Mouse (Mus musculus): ENCODE measurements around the gene Rnf39. TPM values are rescaled to one million over a fixed set of nuclear protein-coding genes. Genes with fewer than 3 reads are reported as not detected.

Gene Rnf39
- polyA plus RNA-seq, 1 experiment = 0.20 TPM

DNA sequence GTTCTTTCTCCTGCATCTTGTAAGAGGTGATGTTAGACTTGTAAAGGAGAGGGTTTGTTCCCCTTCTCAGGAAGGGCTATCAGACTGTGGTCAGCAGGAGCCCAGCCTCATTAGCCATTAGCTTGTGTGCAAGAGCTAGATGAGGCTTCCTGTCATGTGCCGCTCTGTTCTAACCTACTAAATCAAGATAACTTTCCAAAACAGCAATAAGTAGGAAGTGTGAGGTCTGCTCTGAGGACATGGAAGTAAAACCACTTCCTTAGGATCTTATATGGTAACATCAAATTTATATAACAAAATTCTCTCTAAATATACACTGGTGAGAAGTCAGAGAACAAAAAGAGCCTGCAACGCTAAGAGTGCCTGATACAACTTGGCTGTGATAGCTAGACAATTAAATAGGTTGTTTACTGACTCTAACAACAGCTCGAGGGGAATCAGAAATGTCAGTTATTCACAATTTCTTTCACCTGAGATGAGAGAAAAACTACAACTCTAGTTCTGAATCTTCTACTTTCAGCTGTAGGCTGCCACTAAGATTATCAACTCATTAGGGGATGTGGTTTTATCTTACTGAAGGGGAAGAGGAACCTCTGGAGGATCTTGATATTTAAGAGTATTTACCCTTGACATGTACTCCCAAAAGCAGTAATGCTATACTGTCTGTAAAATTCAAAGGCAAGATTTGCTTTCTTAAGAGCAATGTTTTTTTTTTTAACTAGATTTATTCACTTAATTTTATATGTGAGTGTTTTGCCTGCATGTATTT, 49.8 kb downstream of the Rnf39 start:
- DNase-seq (ENCODE audit: low read depth in 1 of 2, low spot score in 2 of 2) = no peak
- WGBS = 9% methylated on average over 3 of the region's 3 CpGs
- Histone ChIP-seq H3K27me3 (ENCODE audit: control insufficient read depth, insufficient read depth, low read length) (0 out of 2 replicates have a peak, but pooled peaks cover 1% of the 10 kb centered on the region), H3K27ac (ENCODE audit: insufficient read depth, low read length) (no peak overlapping the region), H3K4me1 (ENCODE audit: control insufficient read depth, insufficient read depth, insufficient read length) (peaks cover 2% of the 10 kb centered on the region; the same call in 1 of the 2 replicates), H3K36me3 (ENCODE audit: control insufficient read depth, insufficient read depth, low read length) (no peaks in the 10 kb centered on the region), H3K4me3 (ENCODE audit: extremely low read depth, insufficient read depth, insufficient read length) (no peak overlapping the region)
- TF ChIP-seq CTCF (IDR thresholded peaks at IDR 0.05; ENCODE audit: extremely low read depth, insufficient read depth, insufficient read length, insufficient replicate concordance) (no peak), POLR2A (IDR thresholded peaks at IDR 0.05; ENCODE audit: low read depth, low read length) (no peak)

- DNase-seq (ENCODE audit: low read depth in 1 of 2, low spot score in 2 of 2) = no peak
- Histone ChIP-seq H3K4me3 (ENCODE audit: extremely low read depth, insufficient read depth, insufficient read length) (no peak overlapping the region), H3K27ac (ENCODE audit: insufficient read depth, low read length) (no peak overlapping the region), H3K27me3 (ENCODE audit: control insufficient read depth, insufficient read depth, low read length) (no peaks in the 10 kb centered on the region), H3K4me1 (ENCODE audit: control insufficient read depth, insufficient read depth, insufficient read length) (peaks cover 2% of the 10 kb centered on the region; the same call in 1 of the 2 replicates), H3K36me3 (ENCODE audit: control insufficient read depth, insufficient read depth, low read length) (no peaks in the 10 kb centered on the region)
- TF ChIP-seq CTCF (IDR thresholded peaks at IDR 0.05; ENCODE audit: extremely low read depth, insufficient read depth, insufficient read length, insufficient replicate concordance) (no peak), POLR2A (IDR thresholded peaks at IDR 0.05; ENCODE audit: low read depth, low read length) (no peak)
- WGBS = 78% methylated on average over 4 of the region's 4 CpGs
Measured at GRCm38 (mm10) chr17:36993770-36994325, 51.1 kb downstream of the Rnf39 start.

DNA sequence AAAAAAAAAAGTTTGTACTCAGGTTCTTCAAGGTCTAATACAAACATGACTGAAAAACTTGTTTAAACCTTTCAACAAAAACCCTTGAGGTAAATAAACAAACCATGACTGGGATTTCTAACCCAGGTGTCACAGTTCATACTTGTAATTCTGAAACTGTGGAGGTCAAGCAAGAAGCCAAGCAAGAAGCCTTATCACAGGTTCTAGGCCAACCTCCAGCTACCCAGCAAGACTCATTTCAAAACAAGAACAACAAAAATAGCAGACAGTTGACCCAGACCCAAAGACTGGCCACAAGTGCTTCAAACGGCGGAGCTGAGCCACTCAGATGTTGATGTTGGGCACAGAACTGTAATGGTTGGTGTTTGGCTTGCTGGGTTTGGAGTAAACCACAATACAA, 51.8 kb downstream of the Rnf39 start:
- no peaks in the 10 kb centered on the region for H3K27me3 ChIP-seq (ENCODE audit: control insufficient read depth, insufficient read depth, low read length)
- 76% methylated on average over 2 of the region's 2 CpGs for WGBS

DNA sequence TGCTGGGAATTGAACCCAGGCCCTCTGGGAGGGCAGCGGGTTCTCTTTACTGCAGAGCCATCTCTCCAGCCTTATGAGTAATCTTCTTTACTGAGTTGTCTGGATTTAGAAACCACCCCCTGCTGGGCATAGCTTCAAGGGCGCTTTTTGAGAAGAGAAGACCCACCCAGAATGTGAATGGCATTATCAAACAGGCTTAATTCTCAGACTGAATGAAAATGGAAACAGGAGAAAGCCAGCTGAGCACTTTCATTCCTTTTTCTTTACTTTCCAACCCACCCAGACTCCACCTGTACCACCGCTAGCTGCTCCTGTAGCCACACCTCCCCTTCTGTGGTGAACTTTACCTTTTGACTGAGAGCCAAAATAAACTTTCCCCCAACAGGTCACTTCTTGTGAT, 52.7 kb downstream of the Rnf39 start:
- WGBS = 84% methylated on average over 3 of the region's 3 CpGs
- no peaks in the 10 kb centered on the region for H3K36me3 ChIP-seq (ENCODE audit: control insufficient read depth, insufficient read depth, low read length)
- no peak for TF ChIP-seq CTCF (IDR thresholded peaks at IDR 0.05; ENCODE audit: extremely low read depth, insufficient read depth, insufficient read length, insufficient replicate concordance)
- no peak for TF ChIP-seq POLR2A (IDR thresholded peaks at IDR 0.05; ENCODE audit: low read depth, low read length)
- H3K4me1 ChIP-seq (ENCODE audit: control insufficient read depth, insufficient read depth, insufficient read length) = peaks cover 2% of the 10 kb centered on the region; the same call in 1 of the 2 replicates
- H3K4me3 ChIP-seq (ENCODE audit: extremely low read depth, insufficient read depth, insufficient read length) = no peak overlapping the region
- H3K27ac ChIP-seq (ENCODE audit: insufficient read depth, low read length) = no peak overlapping the region
- H3K27me3 ChIP-seq (ENCODE audit: control insufficient read depth, insufficient read depth, low read length) = no peaks in the 10 kb centered on the region
- no peak for DNase-seq (ENCODE audit: low read depth in 1 of 2, low spot score in 2 of 2)

More for the DNA sequence above, 51.8 kb downstream of the Rnf39 start:
- Histone ChIP-seq H3K4me1 (ENCODE audit: control insufficient read depth, insufficient read depth, insufficient read length) (peaks cover 2% of the 10 kb centered on the region; the same call in 1 of the 2 replicates), H3K27ac (ENCODE audit: insufficient read depth, low read length) (no peak overlapping the region), H3K4me3 (ENCODE audit: extremely low read depth, insufficient read depth, insufficient read length) (no peak overlapping the region), H3K36me3 (ENCODE audit: control insufficient read depth, insufficient read depth, low read length) (no peaks in the 10 kb centered on the region)
- no peak for DNase-seq (ENCODE audit: low read depth in 1 of 2, low spot score in 2 of 2)
- TF ChIP-seq POLR2A (IDR thresholded peaks at IDR 0.05; ENCODE audit: low read depth, low read length) (no peak), CTCF (IDR thresholded peaks at IDR 0.05; ENCODE audit: extremely low read depth, insufficient read depth, insufficient read length, insufficient replicate concordance) (no peak)

GRCm38 (mm10) chr17:36997033-36997735, 54.5 kb downstream of the Rnf39 start:
- peak in 1 of 2 experiments; percentile 41 for DNase-seq (ENCODE audit: low read depth in 1 of 2, low spot score in 2 of 2)
- Histone ChIP-seq H3K4me1 (ENCODE audit: control insufficient read depth, insufficient read depth, insufficient read length) (peaks cover 1% of the 10 kb centered on the region; the same call in 1 of the 2 replicates), H3K4me3 (ENCODE audit: extremely low read depth, insufficient read depth, insufficient read length) (no peak overlapping the region), H3K27me3 (ENCODE audit: control insufficient read depth, insufficient read depth, low read length) (no peaks in the 10 kb centered on the region), H3K36me3 (ENCODE audit: control insufficient read depth, insufficient read depth, low read length) (no peaks in the 10 kb centered on the region), H3K27ac (ENCODE audit: insufficient read depth, low read length) (no peak overlapping the region)
- TF ChIP-seq CTCF (IDR thresholded peaks at IDR 0.05; ENCODE audit: extremely low read depth, insufficient read depth, insufficient read length, insufficient replicate concordance) (peak; percentile 70; the same call in 1 of the 2 replicates), POLR2A (IDR thresholded peaks at IDR 0.05; ENCODE audit: low read depth, low read length) (no peak)
- 32% methylated on average over 7 of the region's 7 CpGs for WGBS

Other genes with a start within 250 kb of the Rnf39 start
- gene H2-M10.5, start 170.0 kb upstream of the Rnf39 start, polyA plus RNA-seq (2012; rRNA removed) = not detected in 2 replicates
- not detected in 2 replicates for gene H2-M10.6, start 130.7 kb upstream of the Rnf39 start, polyA plus RNA-seq (2012; rRNA removed)
- gene Trim26, start 105.8 kb upstream of the Rnf39 start, polyA plus RNA-seq (2012; rRNA removed) = 50.6 and 55.6 TPM in 2 replicates
- gene Trim15, start 75.7 kb upstream of the Rnf39 start, polyA plus RNA-seq (2012; rRNA removed) = 0.04 and 0.05 TPM in 2 replicates
- gene Trim10, start 73.3 kb upstream of the Rnf39 start, polyA plus RNA-seq (2012; rRNA removed) = 16.8 and 37.0 TPM in 2 replicates
- 0.19 TPM in 1 of 2 replicates, not detected in the other for gene Trim40, start 52.8 kb upstream of the Rnf39 start, polyA plus RNA-seq (2012; rRNA removed)
- gene Trim31, start 44.8 kb upstream of the Rnf39 start, polyA plus RNA-seq (2012; rRNA removed) = not detected in 2 replicates
- gene Ppp1r11, start 8.8 kb downstream of the Rnf39 start, polyA plus RNA-seq (2012; rRNA removed) = 36.3 and 36.9 TPM in 2 replicates
- gene Znrd1, start 15.6 kb downstream of the Rnf39 start, polyA plus RNA-seq (2012; rRNA removed) = 19.0 and 23.5 TPM in 2 replicates
- gene Znrd1as, start 15.7 kb downstream of the Rnf39 start, polyA plus RNA-seq (2012; rRNA removed) = 0.31 and 0.57 TPM in 2 replicates
- not detected in 2 replicates for gene 2410137M14Rik, start 38.3 kb downstream of the Rnf39 start, polyA plus RNA-seq (2012; rRNA removed)
- 0.28 and 0.48 TPM in 2 replicates for gene H2-M5, start 46.6 kb downstream of the Rnf39 start, polyA plus RNA-seq (2012; rRNA removed)
- gene Zfp57, start 58.2 kb downstream of the Rnf39 start, polyA plus RNA-seq (2012; rRNA removed) = 0.62 and 0.75 TPM in 2 replicates
- gene Mog, start 80.5 kb downstream of the Rnf39 start, polyA plus RNA-seq (2012; rRNA removed) = not detected in 2 replicates
- 28.7 and 29.7 TPM in 2 replicates for gene Gabbr1, start 103.0 kb downstream of the Rnf39 start, polyA plus RNA-seq (2012; rRNA removed)
- 0.14 TPM in 1 of 2 replicates, not detected in the other for gene Olfr90, start 145.6 kb downstream of the Rnf39 start, polyA plus RNA-seq (2012; rRNA removed)
- not detected in 2 replicates for gene Olfr91, start 155.4 kb downstream of the Rnf39 start, polyA plus RNA-seq (2012; rRNA removed)
- gene Olfr92, start 177.2 kb downstream of the Rnf39 start, polyA plus RNA-seq (2012; rRNA removed) = not detected in 2 replicates
- gene Olfr93, start 218.6 kb downstream of the Rnf39 start, polyA plus RNA-seq (2012; rRNA removed) = not detected in 2 replicates